Mouse (Mus musculus) forebrain, embryonic 13.5 days (tissue): ENCODE results near the gene Commd1. TPM values are rescaled to one million over a fixed set of nuclear protein-coding genes. Genes with fewer than 3 reads are reported as not detected.

Experiments used
- ATAC-seq: fragments of 200-750 bp; cut with Nextera tagmentation; 2 replicates; pipeline ENCODE4 v1.8.0; 2017
- H3K27ac ChIP-seq: fragments of 300-500 bp; sonication (generic); 2 replicates; pipeline ENCODE4 v1.5.1; 2015; ENCODE audit warnings: inconsistent platforms, mild to moderate bottlenecking, moderate library complexity
- H3K27me3 ChIP-seq: fragments of 300-500 bp; sonication (generic); 2 replicates; pipeline ENCODE4 v1.6.1; 2015; ENCODE audit warnings: mild to moderate bottlenecking, inconsistent platforms
- H3K36me3 ChIP-seq: fragments of 300-500 bp; sonication (generic); 2 replicates; pipeline ENCODE4 v1.6.1; 2015; ENCODE audit warnings: mild to moderate bottlenecking, inconsistent platforms; ENCODE audit not compliant: poor library complexity, severe bottlenecking
- H3K4me1 ChIP-seq: fragments of 300-500 bp; sonication (generic); 2 replicates; pipeline ENCODE4 v1.6.1; 2015; ENCODE audit warnings: inconsistent platforms
- H3K4me2 ChIP-seq: fragments of 300-500 bp; sonication (generic); 2 replicates; pipeline ENCODE4 v1.6.1; 2015; ENCODE audit warnings: inconsistent platforms, mild to moderate bottlenecking, moderate library complexity
- H3K4me3 ChIP-seq: fragments of 300-500 bp; sonication (generic); 2 replicates; pipeline ENCODE4 v1.5.1; 2015; ENCODE audit warnings: mild to moderate bottlenecking, inconsistent platforms
- H3K9ac ChIP-seq: fragments of 300-500 bp; sonication (generic); 2 replicates; pipeline ENCODE4 v1.6.1; 2015; ENCODE audit warnings: mild to moderate bottlenecking, inconsistent platforms
- H3K9me3 ChIP-seq: fragments of 300-500 bp; sonication (generic); replicated peaks from 2 replicates; pipeline ENCODE4 v1.6.1; 2016; ENCODE audit warnings: inconsistent platforms
- WGBS: fragments of 180-500 bp; shearing (Covaris S2); methylation state at CpG from one replicate; pipeline ENCODE4 v1.1.7; 2015; 5-methylcytosine and 5-hydroxymethylcytosine counted together
- polyA plus RNA-seq: library from polyadenylated mRNA; unstranded; fragments of >200 nt; fragmentation: Nextera tagmentation; extraction: Ambion mirVana; gene quantifications from 2 replicates; pipeline ENCODE4 v1.2.1, GENCODE M21; 2015

Commd1 gene
- polyA plus RNA-seq, 1 experiment from 2014 or later: 328 TPM

- 96% methylated on average over 2 of the region's 2 CpGs for WGBS
- H3K27me3 ChIP-seq: no peaks in the 10 kb centered on the region
- H3K9me3 ChIP-seq: no peaks in the 10 kb centered on the region
- no peaks in the 10 kb centered on the region for H3K4me1 ChIP-seq
- H3K36me3 ChIP-seq: no peaks in the 10 kb centered on the region
- ATAC-seq: no peak
- no peak overlapping the region for H3K4me3 ChIP-seq
- no peak overlapping the region for H3K9ac ChIP-seq
- no peak overlapping the region for H3K4me2 ChIP-seq
- H3K27ac ChIP-seq: no peak overlapping the region
These were observed 50.8 kb downstream of the Commd1 start for GRCm38 (mm10) chr11:22931320-22931905.

- WGBS: 79% methylated on average over 2 of the region's 2 CpGs
- H3K36me3 ChIP-seq: no peaks in the 10 kb centered on the region
- H3K9ac ChIP-seq: no peak overlapping the region
- no peaks in the 10 kb centered on the region for H3K27me3 ChIP-seq
- no peak for ATAC-seq
- H3K27ac ChIP-seq: no peak overlapping the region
- no peak overlapping the region for H3K4me3 ChIP-seq
- no peaks in the 10 kb centered on the region for H3K4me1 ChIP-seq
- H3K4me2 ChIP-seq: no peak overlapping the region
- no peaks in the 10 kb centered on the region for H3K9me3 ChIP-seq
These were observed 52.1 kb downstream of the Commd1 start for GRCm38 (mm10) chr11:22930129-22930528.

- H3K9me3 ChIP-seq: no peaks in the 10 kb centered on the region
- H3K4me2 ChIP-seq: no peak overlapping the region
- H3K27me3 ChIP-seq: no peaks in the 10 kb centered on the region
- WGBS: 93% methylated on average over 8 of the region's 8 CpGs
- no peak for ATAC-seq
- H3K27ac ChIP-seq: no peak overlapping the region
- no peaks in the 10 kb centered on the region for H3K4me1 ChIP-seq
- H3K9ac ChIP-seq: no peak overlapping the region
- H3K36me3 ChIP-seq: no peaks in the 10 kb centered on the region
- no peak overlapping the region for H3K4me3 ChIP-seq
These were observed 53.5 kb downstream of the Commd1 start for GRCm38 (mm10) chr11:22928586-22929169.

DNA sequence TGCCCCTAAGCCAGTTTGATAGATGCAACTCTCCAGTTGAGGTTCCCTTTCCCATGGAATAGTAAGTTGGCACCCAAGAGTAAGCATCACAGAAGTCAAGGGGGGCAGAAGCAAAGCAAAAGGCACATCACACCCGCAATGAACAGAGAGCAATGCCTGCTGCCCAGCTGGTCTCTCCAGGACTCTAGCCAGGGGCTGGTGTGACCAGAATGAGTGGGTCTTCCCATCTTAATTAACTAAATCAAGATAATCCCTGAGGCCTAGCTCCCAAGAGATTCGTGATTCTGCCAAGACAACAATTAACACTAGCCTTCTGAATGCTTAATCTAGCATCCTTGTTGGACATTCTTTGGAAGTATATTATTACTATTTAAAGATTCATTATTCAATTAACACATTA lies 58.6 kb downstream of the Commd1 start:
- Histone ChIP-seq H3K9ac (no peak overlapping the region), H3K4me2 (no peak overlapping the region), H3K27ac (no peak overlapping the region), H3K4me1 (no peaks in the 10 kb centered on the region), H3K9me3 (no peaks in the 10 kb centered on the region), H3K36me3 (no peaks in the 10 kb centered on the region), H3K27me3 (no peaks in the 10 kb centered on the region), H3K4me3 (no peak overlapping the region)
- 55% methylated on average over 2 of the region's 2 CpGs for WGBS
- no peak for ATAC-seq

DNA sequence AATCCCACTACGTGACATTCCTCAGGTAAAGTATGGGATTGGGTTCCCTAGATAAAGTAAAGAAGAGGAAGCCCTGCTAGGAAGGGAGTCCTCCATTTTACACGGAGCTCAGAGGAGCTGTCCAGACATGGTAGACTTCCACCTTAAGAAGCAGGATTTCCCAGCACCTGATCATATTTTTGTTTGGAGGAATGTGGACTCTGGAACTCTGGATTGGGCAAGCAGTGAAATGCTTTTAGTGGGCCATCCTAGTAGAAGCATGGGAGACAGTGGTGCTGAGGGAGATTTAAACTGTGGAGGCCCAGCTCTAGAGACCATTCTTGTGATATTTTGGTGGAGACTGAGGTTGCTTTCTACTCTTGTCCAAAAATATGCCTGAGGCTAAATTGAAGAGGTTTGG lies 59.6 kb downstream of the Commd1 start:
- Histone ChIP-seq H3K4me1 (no peaks in the 10 kb centered on the region), H3K36me3 (no peaks in the 10 kb centered on the region), H3K27me3 (no peaks in the 10 kb centered on the region), H3K9me3 (no peaks in the 10 kb centered on the region; the same call in 1 of the 2 replicates), H3K4me2 (no peak overlapping the region), H3K9ac (no peak overlapping the region), H3K4me3 (no peak overlapping the region), H3K27ac (no peak overlapping the region)
- WGBS: 88% methylated on average over 2 of the region's 2 CpGs
- no peak for ATAC-seq

DNA sequence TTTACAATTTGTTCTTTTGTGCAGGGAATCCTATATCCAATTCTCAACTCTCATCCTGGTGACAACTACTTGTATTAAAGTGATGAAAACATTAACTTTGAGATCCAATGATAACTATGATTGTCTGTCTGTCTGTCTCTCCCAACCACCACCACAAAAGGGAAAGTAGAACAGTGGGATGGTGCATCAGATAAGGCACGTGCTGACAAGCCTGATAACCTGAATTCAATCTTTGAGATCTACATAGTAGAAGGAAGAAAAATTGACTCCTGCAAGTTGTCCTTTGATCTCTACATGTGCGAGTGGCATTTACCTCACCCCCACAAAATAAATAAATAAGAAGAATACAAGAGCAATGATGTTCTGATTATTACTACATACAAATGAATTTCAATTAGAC lies 62.8 kb downstream of the Commd1 start:
- no peak overlapping the region for H3K4me2 ChIP-seq
- 87% methylated on average over 2 of the region's 2 CpGs for WGBS
- ATAC-seq: no peak
- no peak overlapping the region for H3K27ac ChIP-seq
- H3K4me3 ChIP-seq: no peak overlapping the region
- H3K27me3 ChIP-seq: no peaks in the 10 kb centered on the region
- no peaks in the 10 kb centered on the region for H3K4me1 ChIP-seq
- no peaks in the 10 kb centered on the region; the same call in 1 of the 2 replicates for H3K9me3 ChIP-seq
- H3K36me3 ChIP-seq: no peaks in the 10 kb centered on the region
- H3K9ac ChIP-seq: no peak overlapping the region

GRCm38 (mm10) chr11:22917786-22918185 lies 64.4 kb downstream of the Commd1 start:
- Histone ChIP-seq H3K4me1 (no peaks in the 10 kb centered on the region), H3K36me3 (no peaks in the 10 kb centered on the region), H3K9me3 (no peaks in the 10 kb centered on the region; the same call in 1 of the 2 replicates), H3K9ac (no peak overlapping the region), H3K4me3 (no peak overlapping the region), H3K27me3 (no peaks in the 10 kb centered on the region), H3K27ac (no peak overlapping the region), H3K4me2 (no peak overlapping the region)
- ATAC-seq: no peak
- 84% methylated on average over 7 of the region's 7 CpGs for WGBS

DNA sequence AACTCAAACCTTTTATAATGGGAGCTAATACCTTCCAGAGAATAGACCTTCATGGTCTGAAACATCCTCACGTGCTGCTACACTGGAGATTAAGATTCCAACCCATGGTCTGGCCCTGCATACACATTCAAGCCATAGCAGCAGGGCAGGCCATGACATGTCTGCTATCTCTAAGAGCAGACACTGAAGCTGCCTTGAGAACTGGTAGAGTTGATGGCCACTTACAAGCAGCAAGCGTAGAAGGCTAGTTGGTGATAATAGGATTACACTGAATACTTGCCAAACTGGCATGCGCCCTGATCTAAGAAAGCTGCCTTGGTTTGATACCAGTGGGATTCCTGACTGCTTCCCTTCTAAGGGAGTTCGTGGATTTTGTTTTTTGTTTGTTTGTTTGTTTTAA lies 68.4 kb downstream of the Commd1 start:
- H3K4me3 ChIP-seq: no peak overlapping the region
- H3K4me2 ChIP-seq: no peak overlapping the region
- H3K4me1 ChIP-seq: peaks cover 5% of the 10 kb centered on the region; the same call in 1 of the 2 replicates
- H3K36me3 ChIP-seq: no peaks in the 10 kb centered on the region
- H3K27me3 ChIP-seq: no peaks in the 10 kb centered on the region
- H3K9me3 ChIP-seq: no peaks in the 10 kb centered on the region; the same call in 1 of the 2 replicates
- ATAC-seq: no peak
- H3K9ac ChIP-seq: no peak overlapping the region
- 85% methylated on average over 4 of the region's 4 CpGs for WGBS
- H3K27ac ChIP-seq: no peak overlapping the region

GRCm38 (mm10) chr11:22911831-22912230 lies 70.4 kb downstream of the Commd1 start:
- H3K27ac ChIP-seq: no peak overlapping the region
- no peaks in the 10 kb centered on the region for H3K27me3 ChIP-seq
- no peak overlapping the region for H3K9ac ChIP-seq
- no peaks in the 10 kb centered on the region for H3K36me3 ChIP-seq
- no peak for ATAC-seq
- no peaks in the 10 kb centered on the region for H3K9me3 ChIP-seq
- 96% methylated on average over 7 of the region's 7 CpGs for WGBS
- no peak overlapping the region for H3K4me2 ChIP-seq
- H3K4me3 ChIP-seq: no peak overlapping the region
- H3K4me1 ChIP-seq: peaks cover 5% of the 10 kb centered on the region; the same call in 1 of the 2 replicates

- Histone ChIP-seq H3K9me3 (no peaks in the 10 kb centered on the region), H3K4me3 (no peak overlapping the region), H3K4me2 (no peak overlapping the region), H3K27me3 (no peaks in the 10 kb centered on the region), H3K4me1 (peaks cover 5% of the 10 kb centered on the region; the same call in 1 of the 2 replicates), H3K27ac (no peak overlapping the region), H3K9ac (no peak overlapping the region), H3K36me3 (no peaks in the 10 kb centered on the region)
- no peak for ATAC-seq
These were observed 75.7 kb downstream of the Commd1 start for GRCm38 (mm10) chr11:22906453-22906865.

GRCm38 (mm10) chr11:22902923-22903322 lies 79.3 kb downstream of the Commd1 start:
- WGBS: 79% methylated on average over 2 of the region's 2 CpGs
- no peak for ATAC-seq
- no peaks in the 10 kb centered on the region for H3K9me3 ChIP-seq
- H3K4me3 ChIP-seq: no peak overlapping the region
- no peaks in the 10 kb centered on the region for H3K4me1 ChIP-seq
- H3K36me3 ChIP-seq: peaks cover 16% of the 10 kb centered on the region; the same call in 1 of the 2 replicates
- no peak overlapping the region for H3K4me2 ChIP-seq
- H3K27ac ChIP-seq: no peak overlapping the region
- H3K9ac ChIP-seq: no peak overlapping the region
- H3K27me3 ChIP-seq: no peaks in the 10 kb centered on the region

GRCm38 (mm10) chr11:22900041-22900440 lies 82.1 kb downstream of the Commd1 start:
- Histone ChIP-seq H3K4me2 (no peak overlapping the region), H3K4me1 (no peaks in the 10 kb centered on the region), H3K9me3 (no peaks in the 10 kb centered on the region), H3K27me3 (no peaks in the 10 kb centered on the region), H3K4me3 (no peak overlapping the region), H3K36me3 (peaks cover 16% of the 10 kb centered on the region; the same call in 1 of the 2 replicates), H3K27ac (no peak overlapping the region), H3K9ac (no peak overlapping the region)
- WGBS: 79% methylated on average over 3 of the region's 3 CpGs
- ATAC-seq: no peak

DNA sequence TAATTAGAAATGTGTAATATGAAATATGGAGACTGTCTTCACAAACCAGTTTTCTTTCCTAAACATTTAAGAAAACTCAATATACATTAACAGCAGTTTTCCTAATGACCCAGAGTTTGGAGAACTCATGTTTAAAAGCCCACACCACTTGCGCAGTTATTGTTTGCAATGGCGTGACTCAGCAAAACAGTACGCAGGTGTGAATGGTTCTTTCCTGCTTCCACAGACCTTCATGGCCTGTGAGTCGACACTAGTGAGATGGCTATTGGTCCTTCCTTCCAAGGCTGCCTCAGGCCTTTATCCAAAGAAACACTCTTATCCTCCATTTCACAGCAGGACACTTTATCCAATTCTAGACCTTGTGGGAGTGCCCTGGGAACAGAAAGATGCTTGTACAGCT lies 84.5 kb downstream of the Commd1 start:
- H3K4me2 ChIP-seq: no peak overlapping the region
- H3K9me3 ChIP-seq: no peaks in the 10 kb centered on the region
- peaks cover 16% of the 10 kb centered on the region; the same call in 1 of the 2 replicates for H3K36me3 ChIP-seq
- no peaks in the 10 kb centered on the region for H3K4me1 ChIP-seq
- no peak for ATAC-seq
- H3K27ac ChIP-seq: no peak overlapping the region
- H3K27me3 ChIP-seq: no peaks in the 10 kb centered on the region
- WGBS: 91% methylated on average over 4 of the region's 4 CpGs
- no peak overlapping the region for H3K4me3 ChIP-seq
- H3K9ac ChIP-seq: no peak overlapping the region
